Mouse (Mus musculus) CH12.LX (cell line): ENCODE results near the gene Ttyh2.

Experiments
- CTCF ChIP-seq, 2 experiments: IDR thresholded peaks in 1 of 2; conservative IDR thresholded peaks in 1 of 2; 2 replicates each; pipeline ENCODE4 v1.5.1; 2011 to 2012; ENCODE audit warnings: low read depth in 2 of 2, low read length in 2 of 2, improper control_type of control experiment in 1 of 2, inconsistent platforms in 1 of 2, mild to moderate bottlenecking in 1 of 2, moderate library complexity in 1 of 2
- ETS1 ChIP-seq: conservative IDR thresholded peaks from 2 replicates; pipeline ENCODE4 v1.6.1; 2012; ENCODE audit warnings: low read depth, mild to moderate bottlenecking, inconsistent platforms, low read length, improper control_type of control experiment, moderate library complexity
- IRF4 ChIP-seq: IDR thresholded peaks from 2 replicates; pipeline ENCODE4 v1.6.1; 2014; ENCODE audit warnings: low read depth, mild to moderate bottlenecking, inconsistent platforms, low read length, improper control_type of control experiment
- MAX ChIP-seq: IDR thresholded peaks from 2 replicates; pipeline ENCODE4 v1.6.1; 2011; ENCODE audit warnings: low read length, improper control_type of control experiment
- POLR2A ChIP-seq: IDR thresholded peaks from 2 replicates; pipeline ENCODE4 v1.6.1; 2011; ENCODE audit warnings: low read depth, mild to moderate bottlenecking, improper control_type of control experiment, low read length
- POLR2AphosphoS2 ChIP-seq: IDR thresholded peaks from 2 replicates; pipeline ENCODE4 v1.6.1; 2011; ENCODE audit warnings: low read depth, low read length, improper control_type of control experiment
- TBP ChIP-seq: conservative IDR thresholded peaks from 2 replicates; pipeline ENCODE4 v1.6.1; 2011; ENCODE audit warnings: low read depth, low read length, improper control_type of control experiment
- ZMIZ1 ChIP-seq: IDR thresholded peaks from 2 replicates; pipeline ENCODE4 v1.6.1; 2012; ENCODE audit warnings: low read depth, mild to moderate bottlenecking, inconsistent platforms, low read length, improper control_type of control experiment

- no peak for TF ChIP-seq POLR2A
- TF ChIP-seq TBP = no peak
- no peak for TF ChIP-seq ZMIZ1
- TF ChIP-seq CTCF (conservative IDR thresholded peaks at IDR 0.05 in 1 of 2, IDR thresholded peaks at IDR 0.05 in 1 of 2; ENCODE audit: low read depth in 2 of 2, low read length in 2 of 2) = no peak
- TF ChIP-seq MAX = no peak
- no peak for TF ChIP-seq IRF4
- TF ChIP-seq POLR2AphosphoS2 = no peak
- TF ChIP-seq ETS1 = no peak
These were observed 4.4 kb downstream of the Ttyh2 start for GRCm38 (mm10) chr11:114679582-114679981.
